Mouse (Mus musculus) lung, embryonic 16.5 days (tissue): ENCODE measurements around the gene H2afy2. TPM values are rescaled to one million over a fixed set of nuclear protein-coding genes. Genes with fewer than 3 reads are reported as not detected.

Source experiments
- ATAC-seq: fragments of 200-750 bp; cut with Nextera tagmentation; 2 replicates; pipeline ENCODE4 v1.8.0; 2017; ENCODE audit warnings: low read depth, mild to moderate bottlenecking, moderate library complexity
- H3K27ac ChIP-seq: fragments of 300-500 bp; sonication (generic); 2 replicates; pipeline ENCODE4 v1.5.1; 2014; ENCODE audit warnings: mild to moderate bottlenecking, control low read depth, low read length
- H3K27me3 ChIP-seq: fragments of 300-500 bp; sonication (generic); 2 replicates; pipeline ENCODE4 v1.6.1; 2014; ENCODE audit warnings: low read depth, low read length, mixed read lengths; ENCODE audit not compliant: control insufficient read depth, insufficient read depth
- H3K36me3 ChIP-seq: fragments of 300-500 bp; sonication (generic); 2 replicates; pipeline ENCODE4 v1.6.1; 2014; ENCODE audit warnings: low read length; ENCODE audit not compliant: control insufficient read depth, insufficient read depth
- H3K4me1 ChIP-seq: fragments of 300-500 bp; sonication (generic); replicated peaks from 2 replicates; pipeline ENCODE4 v1.6.1; 2014; ENCODE audit warnings: low read length, mixed read lengths; ENCODE audit not compliant: control insufficient read depth, insufficient read depth
- H3K4me2 ChIP-seq: fragments of 300-500 bp; sonication (generic); 2 replicates; pipeline ENCODE4 v1.6.1; 2014; ENCODE audit warnings: low read depth, low read length, control low read depth
- H3K4me3 ChIP-seq: fragments of 300-500 bp; sonication (generic); 2 replicates; pipeline ENCODE4 v1.5.1; 2014; ENCODE audit warnings: mild to moderate bottlenecking, low read length, control low read depth
- H3K9ac ChIP-seq: fragments of 300-500 bp; sonication (generic); 2 replicates; pipeline ENCODE4 v1.6.1; 2014; ENCODE audit warnings: low read length, control low read depth
- H3K9me3 ChIP-seq: fragments of 300-500 bp; sonication (generic); 2 replicates; pipeline ENCODE4 v1.6.1; 2016; ENCODE audit warnings: low read length; ENCODE audit not compliant: control insufficient read depth
- WGBS: fragments of 180-500 bp; shearing (Covaris S2); extraction: QIAGEN DNeasy Blood & Tissue Kit; methylation state at CpG from one replicate; pipeline ENCODE4 v1.1.7; 2014; 5-methylcytosine and 5-hydroxymethylcytosine counted together
- polyA plus RNA-seq: library from polyadenylated mRNA; unstranded; fragments of >200 nt; fragmentation: Nextera tagmentation; extraction: Ambion mirVana; gene quantifications from 2 replicates; pipeline ENCODE4 v1.2.1, GENCODE M21; 2015

The H2afy2 gene
- polyA plus RNA-seq, 1 experiment from 2014 or later: 107 TPM

DNA sequence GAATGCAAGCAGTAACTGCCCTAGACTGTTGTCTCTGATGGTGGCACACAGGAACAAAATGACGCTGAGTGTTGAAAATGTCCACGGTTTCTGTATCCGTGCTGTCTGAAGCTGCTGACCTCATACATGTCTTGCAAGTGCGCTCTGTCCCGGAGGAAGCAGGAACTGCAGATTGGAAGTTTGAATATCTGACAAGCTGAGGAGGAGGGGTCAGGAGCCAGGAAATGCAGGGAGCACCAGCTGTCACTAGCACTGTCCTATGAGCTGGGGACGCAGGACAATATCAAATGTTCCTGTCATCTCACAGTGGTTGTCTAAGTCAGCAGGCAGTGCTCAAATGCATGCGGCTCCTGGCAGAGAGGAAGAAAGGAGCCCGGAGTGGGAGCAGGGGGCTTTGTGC is 19.3 kb downstream of the H2afy2 start:
- Histone ChIP-seq H3K27ac (no peak overlapping the region), H3K9ac (no peak overlapping the region), H3K4me3 (no peak overlapping the region), H3K4me2 (no peak overlapping the region), H3K36me3 (no peaks in the 10 kb centered on the region), H3K27me3 (no peaks in the 10 kb centered on the region), H3K4me1 (peaks cover 9% of the 10 kb centered on the region; the same call in 1 of the 2 replicates), H3K9me3 (no peaks in the 10 kb centered on the region)
- ATAC-seq: 0 out of 2 replicates have a peak, but pooled peaks have one; percentile 20
- WGBS: 54% methylated on average over 8 of the region's 8 CpGs

DNA sequence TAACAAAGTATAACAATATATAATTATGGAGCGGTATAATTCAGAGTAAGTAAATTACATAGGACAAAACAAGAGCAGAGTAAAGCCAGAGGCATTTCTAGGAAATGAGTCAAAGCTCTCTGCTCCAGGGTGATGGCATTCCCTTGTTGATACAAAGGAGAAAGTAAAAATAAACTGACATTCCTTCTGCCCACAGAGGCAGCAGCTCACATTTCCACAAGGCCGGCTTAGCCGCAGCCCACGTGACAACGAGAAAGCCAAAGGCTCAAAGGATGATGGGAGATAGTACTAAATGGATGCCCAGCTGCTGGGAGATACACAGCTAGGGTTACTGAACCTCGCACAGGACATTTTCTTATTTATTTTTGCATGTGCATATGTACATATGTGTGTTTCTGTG is 24.1 kb downstream of the H2afy2 start:
- Histone ChIP-seq H3K36me3 (peaks cover 2% of the 10 kb centered on the region; the same call in 1 of the 2 replicates), H3K27me3 (no peaks in the 10 kb centered on the region), H3K4me2 (no peak overlapping the region), H3K4me3 (no peak overlapping the region), H3K9me3 (no peaks in the 10 kb centered on the region), H3K4me1 (peaks cover 14% of the 10 kb centered on the region), H3K9ac (no peak overlapping the region), H3K27ac (no peak overlapping the region)
- ATAC-seq: peak; percentile 61
- 27% methylated on average over 6 of the region's 6 CpGs for WGBS

DNA sequence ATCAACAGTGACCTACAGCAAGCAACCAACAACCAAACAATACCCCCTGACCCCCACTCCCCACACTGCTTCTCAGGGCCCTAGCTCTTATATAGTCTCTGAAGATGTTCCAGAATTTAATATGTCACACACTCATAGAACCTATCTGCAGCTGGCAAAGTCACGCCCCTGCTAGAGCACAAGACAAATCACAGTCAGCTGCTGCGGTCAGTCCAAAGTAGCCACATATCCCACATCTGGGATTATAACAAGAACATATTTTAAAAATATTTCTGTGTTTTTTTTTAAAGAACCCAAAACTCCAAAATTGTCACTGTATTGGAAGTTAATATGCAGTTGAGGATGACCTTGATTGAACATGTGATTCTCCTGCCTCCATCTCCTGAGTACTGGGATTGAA is 25.0 kb downstream of the H2afy2 start:
- Histone ChIP-seq H3K9me3 (no peaks in the 10 kb centered on the region), H3K27ac (no peak overlapping the region), H3K27me3 (no peaks in the 10 kb centered on the region), H3K9ac (no peak overlapping the region), H3K4me1 (peaks cover 13% of the 10 kb centered on the region), H3K4me2 (no peak overlapping the region), H3K4me3 (no peak overlapping the region), H3K36me3 (peaks cover 4% of the 10 kb centered on the region; the same call in 1 of the 2 replicates)
- 80% methylated on average over 2 of the region's 2 CpGs for WGBS
- ATAC-seq: no peak

DNA sequence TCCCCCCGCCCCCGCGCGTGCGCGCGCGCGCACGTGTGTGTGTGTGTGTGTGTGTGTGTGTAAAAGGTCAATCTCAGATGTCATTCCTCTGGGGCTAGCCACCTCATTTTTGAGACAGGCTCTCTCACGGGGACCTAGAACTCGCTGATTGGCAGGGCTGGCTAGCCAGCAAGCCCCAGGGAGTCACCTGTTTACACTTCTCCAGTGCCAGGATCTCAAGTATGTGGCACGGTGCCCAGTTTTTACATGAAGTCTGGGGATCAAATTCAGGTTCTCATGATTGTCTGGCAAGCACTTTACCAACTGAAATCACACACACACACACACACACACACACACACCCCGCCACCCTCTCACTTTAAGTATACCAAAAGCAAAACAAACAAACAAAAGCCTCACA is 26.9 kb downstream of the H2afy2 start:
- no peaks in the 10 kb centered on the region for H3K27me3 ChIP-seq
- H3K36me3 ChIP-seq: peaks cover 6% of the 10 kb centered on the region; the same call in 1 of the 2 replicates
- H3K4me1 ChIP-seq: peaks cover 13% of the 10 kb centered on the region
- H3K9me3 ChIP-seq: no peaks in the 10 kb centered on the region
- H3K4me3 ChIP-seq: no peak overlapping the region
- no peak overlapping the region for H3K27ac ChIP-seq
- no peak overlapping the region for H3K9ac ChIP-seq
- ATAC-seq: peak; percentile 78
- 76% methylated on average over 14 of the region's 14 CpGs for WGBS
- H3K4me2 ChIP-seq: no peak overlapping the region

DNA sequence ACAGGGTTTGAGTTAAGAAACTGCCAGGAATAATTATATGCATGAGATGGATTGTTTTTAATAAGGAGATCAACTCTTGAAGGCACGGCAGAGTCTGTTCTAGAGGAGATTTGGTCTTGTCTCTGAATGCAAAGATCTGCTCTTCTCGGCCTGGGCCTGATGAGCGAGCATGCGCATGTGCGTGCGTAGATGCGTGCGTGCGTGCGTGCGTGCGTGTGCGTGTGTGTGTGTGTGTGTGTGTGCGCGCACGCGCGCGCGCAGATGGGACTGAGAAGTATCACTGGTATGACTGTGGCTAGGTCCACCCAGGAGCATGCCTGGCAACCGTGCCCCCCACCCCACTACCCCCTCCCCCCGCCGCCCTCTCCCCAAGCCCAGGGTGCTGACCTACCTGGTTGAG is 30.9 kb downstream of the H2afy2 start:
- peaks cover 8% of the 10 kb centered on the region; the same call in 1 of the 2 replicates for H3K4me1 ChIP-seq
- H3K4me3 ChIP-seq: no peak overlapping the region
- peaks cover 20% of the 10 kb centered on the region for H3K36me3 ChIP-seq
- 94% methylated on average over 23 of the region's 23 CpGs for WGBS
- H3K9me3 ChIP-seq: no peaks in the 10 kb centered on the region
- H3K9ac ChIP-seq: no peak overlapping the region
- no peak for ATAC-seq
- no peak overlapping the region for H3K27ac ChIP-seq
- no peaks in the 10 kb centered on the region for H3K27me3 ChIP-seq
- no peak overlapping the region for H3K4me2 ChIP-seq

DNA sequence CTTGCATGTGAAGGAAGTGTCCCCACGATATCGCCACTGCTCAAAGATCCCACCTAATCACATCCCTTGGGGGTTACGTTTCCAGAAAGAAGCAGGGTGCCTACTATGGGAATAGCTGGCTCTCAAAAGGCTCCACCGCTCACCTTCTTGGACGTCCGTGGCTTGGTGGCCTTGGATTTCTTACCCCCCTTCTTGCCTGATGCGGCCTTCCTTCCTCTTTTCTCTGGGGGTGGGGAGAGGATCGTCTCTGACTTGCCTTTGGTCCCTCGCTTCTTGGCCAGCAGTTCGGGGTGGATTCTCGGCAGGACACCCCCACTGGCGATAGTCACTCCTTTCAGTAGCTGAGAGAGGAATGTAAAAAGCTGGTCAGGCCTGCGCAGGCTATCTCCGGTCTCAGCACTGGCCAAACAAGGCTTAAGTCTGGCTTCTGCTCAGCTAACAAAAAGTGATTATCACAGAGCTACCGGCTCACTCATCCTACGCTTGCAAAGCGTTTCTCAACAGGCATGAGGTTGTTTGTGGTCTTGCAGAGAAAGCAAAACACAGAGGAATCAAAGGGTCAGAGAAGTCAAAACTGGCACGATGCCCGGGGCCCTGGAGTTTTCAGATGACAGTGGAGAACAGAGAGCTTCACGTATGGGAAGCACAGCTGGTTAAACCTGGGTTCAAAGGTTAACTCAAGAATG is 32.3 kb downstream of the H2afy2 start:
- no peaks in the 10 kb centered on the region for H3K9me3 ChIP-seq
- no peaks in the 10 kb centered on the region for H3K27me3 ChIP-seq
- H3K4me2 ChIP-seq: no peak overlapping the region
- 69% methylated on average over 20 of the region's 20 CpGs for WGBS
- H3K9ac ChIP-seq: no peak overlapping the region
- H3K4me1 ChIP-seq: no peaks in the 10 kb centered on the region
- H3K27ac ChIP-seq: no peak overlapping the region
- H3K4me3 ChIP-seq: no peak overlapping the region
- peak; percentile 48; the same call in 1 of the 2 replicates for ATAC-seq
- peaks cover 24% of the 10 kb centered on the region for H3K36me3 ChIP-seq

DNA sequence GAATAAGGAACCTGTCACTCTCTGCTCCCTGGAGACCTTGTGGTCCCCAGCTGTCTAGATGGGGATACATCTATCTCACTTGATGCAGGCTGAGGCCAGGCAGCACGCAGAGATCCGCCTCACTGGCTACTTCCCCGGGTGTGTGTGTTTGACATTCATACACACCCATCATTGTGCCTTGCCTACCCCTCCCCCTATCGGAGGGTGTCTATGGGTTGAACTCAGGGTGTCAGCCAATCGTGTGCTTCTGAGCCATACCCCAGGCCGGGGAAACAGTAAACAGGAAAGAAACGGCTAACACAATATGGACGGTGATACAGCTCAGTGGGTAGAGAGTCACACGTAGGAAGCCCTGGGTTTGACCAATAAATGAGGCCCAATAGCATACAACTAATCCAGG is 33.9 kb downstream of the H2afy2 start:
- H3K36me3 ChIP-seq: peaks cover 36% of the 10 kb centered on the region
- ATAC-seq: 0 out of 2 replicates have a peak, but pooled peaks have one; percentile 17
- no peak overlapping the region for H3K4me3 ChIP-seq
- H3K4me1 ChIP-seq: no peaks in the 10 kb centered on the region
- 64% methylated on average over 9 of the region's 9 CpGs for WGBS
- H3K9ac ChIP-seq: no peak overlapping the region
- H3K27ac ChIP-seq: no peak overlapping the region
- no peaks in the 10 kb centered on the region for H3K27me3 ChIP-seq
- H3K9me3 ChIP-seq: no peaks in the 10 kb centered on the region; the same call in 1 of the 2 replicates
- no peak overlapping the region for H3K4me2 ChIP-seq

DNA sequence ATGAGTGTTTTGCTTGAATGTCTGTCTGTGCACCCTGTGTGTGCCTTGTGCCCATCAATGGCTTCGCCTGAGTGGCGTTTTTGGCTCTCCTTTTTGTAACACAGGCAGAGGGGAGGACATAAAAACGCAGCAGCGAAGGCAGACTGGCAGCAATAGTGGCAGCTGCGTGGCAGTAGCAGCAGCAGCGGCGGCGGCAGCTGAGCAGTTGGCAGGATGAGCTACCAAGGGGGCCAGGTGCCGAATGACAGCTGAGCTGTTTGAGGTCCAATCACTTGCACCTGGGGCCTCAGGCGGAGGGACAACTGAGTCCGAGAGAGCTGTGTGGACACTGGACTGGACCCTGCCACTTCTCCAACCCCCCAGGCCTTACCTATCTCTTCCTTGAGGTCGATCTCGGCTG is 36.6 kb downstream of the H2afy2 start:
- WGBS: 92% methylated on average over 13 of the region's 13 CpGs
- no peaks in the 10 kb centered on the region for H3K4me1 ChIP-seq

DNA sequence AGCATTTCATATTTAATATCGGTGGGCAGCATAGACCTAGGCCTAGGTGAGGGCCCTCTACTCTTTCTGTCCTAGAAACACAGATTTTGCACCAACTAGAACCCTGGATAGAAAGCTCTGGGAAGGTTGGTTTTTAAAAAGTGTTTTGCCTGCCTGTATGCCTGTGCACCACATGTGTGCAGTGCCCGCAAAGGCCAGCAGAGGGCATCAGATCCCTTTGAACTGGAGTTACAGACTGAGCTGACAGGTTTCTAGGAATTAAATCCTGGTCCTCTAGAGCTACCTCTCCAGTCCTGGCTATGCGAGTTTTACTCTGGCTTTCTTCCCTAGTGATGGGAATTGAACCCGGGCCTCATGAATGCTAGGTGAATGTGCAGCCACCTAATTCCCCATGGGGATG is 38.8 kb downstream of the H2afy2 start:
- 91% methylated on average over 4 of the region's 4 CpGs for WGBS
- ATAC-seq: no peak
- Histone ChIP-seq H3K4me1 (no peaks in the 10 kb centered on the region), H3K4me2 (no peak overlapping the region), H3K27me3 (no peaks in the 10 kb centered on the region), H3K9me3 (no peaks in the 10 kb centered on the region; the same call in 1 of the 2 replicates), H3K27ac (no peak overlapping the region), H3K4me3 (no peak overlapping the region), H3K9ac (no peak overlapping the region), H3K36me3 (peaks cover 28% of the 10 kb centered on the region)

More for the DNA sequence above, 36.6 kb downstream of the H2afy2 start:
- H3K9me3 ChIP-seq: no peaks in the 10 kb centered on the region; the same call in 1 of the 2 replicates
- no peak overlapping the region for H3K9ac ChIP-seq
- no peak overlapping the region for H3K4me2 ChIP-seq
- no peak overlapping the region for H3K27ac ChIP-seq
- no peak overlapping the region for H3K4me3 ChIP-seq
- ATAC-seq: no peak
- H3K36me3 ChIP-seq: peaks cover 35% of the 10 kb centered on the region
- H3K27me3 ChIP-seq: no peaks in the 10 kb centered on the region
